Mouse (Mus musculus) spleen, adult 2 months (tissue): ENCODE results near the gene Erich2. TPM values are rescaled to one million over a fixed set of nuclear protein-coding genes. Genes with fewer than 3 reads are reported as not detected.
A peak's percentile ranks its signal among the peaks of the same experiment; 100 is the strongest.

Experiments used
- DNase-seq, 2 experiments: peaks; one replicate each; pipeline versions ENCODE4 v3.0.0 to v3.0.0-alpha.2; 2012 to 2021; ENCODE audit warnings: low spot score in 2 of 2, low read depth in 1 of 2
- H3K27ac ChIP-seq: fragments of 200-500 bp; 2 replicates; pipeline ENCODE4 v1.5.1; 2012; ENCODE audit warnings: low read length, inconsistent platforms; ENCODE audit not compliant: insufficient read depth
- H3K27me3 ChIP-seq: fragments of 200-500 bp; 2 replicates; pipeline ENCODE4 v1.6.1; 2012; ENCODE audit warnings: mild to moderate bottlenecking, moderate library complexity, low read length, inconsistent platforms; ENCODE audit not compliant: control insufficient read depth, insufficient read depth
- H3K36me3 ChIP-seq: fragments of 200-500 bp; 2 replicates; pipeline ENCODE4 v1.6.1; 2012; ENCODE audit warnings: mild to moderate bottlenecking, low read length, inconsistent platforms; ENCODE audit not compliant: control insufficient read depth, insufficient read depth
- H3K4me1 ChIP-seq: fragments of 200-500 bp; 2 replicates; pipeline ENCODE4 v1.6.1; 2011; ENCODE audit warnings: inconsistent platforms; ENCODE audit not compliant: control insufficient read depth, insufficient read depth, insufficient read length
- H3K4me3 ChIP-seq: fragments of 200-500 bp; 2 replicates; pipeline ENCODE4 v1.5.1; 2011; ENCODE audit warnings: mild to moderate bottlenecking, inconsistent platforms; ENCODE audit not compliant: insufficient read depth, insufficient read length; ENCODE audit errors: extremely low read depth
- CTCF ChIP-seq: fragments of 200-500 bp; IDR thresholded peaks from 2 replicates; pipeline ENCODE4 v1.5.1; 2011; ENCODE audit warnings: mild to moderate bottlenecking, inconsistent platforms; ENCODE audit not compliant: insufficient read depth, insufficient read length, insufficient replicate concordance; ENCODE audit errors: extremely low read depth
- POLR2A ChIP-seq: fragments of 200-500 bp; IDR thresholded peaks from 2 replicates; pipeline ENCODE4 v1.6.1; 2011; ENCODE audit warnings: low read depth, low read length, inconsistent platforms
- WGBS: fragments of 180-500 bp; shearing (Covaris S2); methylation state at CpG from one replicate; pipeline ENCODE4 v1.1.7; 2018; 5-methylcytosine and 5-hydroxymethylcytosine counted together
- polyA plus RNA-seq: library from polyadenylated mRNA; depleted of rRNA; stranded (reverse); fragments of >200 nt; gene quantifications from 2 replicates; pipeline ENCODE4 v1.2.3, GENCODE M21; 2012; rRNA removed

Gene Erich2
- polyA plus RNA-seq: 0.13 and 0.21 TPM in 2 replicates

- H3K27ac ChIP-seq: no peak within 1 kb of the TSS
- 26% methylated on average over 10 of the region's 10 CpGs for WGBS
These were observed at the start of gene Erich2 for GRCm38 (mm10) chr2:70508496-70508895. Gene Erich2 (plus strand): TSS chr2:70508819.

GRCm38 (mm10) chr2:70463606-70464005 lies 45.0 kb upstream of the Erich2 start:
- TF ChIP-seq POLR2A: no peak
- no peak for TF ChIP-seq CTCF
- no peak overlapping the region for H3K27ac ChIP-seq
- H3K4me1 ChIP-seq: no peaks in the 10 kb centered on the region
- H3K27me3 ChIP-seq: no peaks in the 10 kb centered on the region; the same call in 1 of the 2 replicates
- 6% methylated on average over 1 of the region's 1 CpGs for WGBS
- no peaks in the 10 kb centered on the region for H3K36me3 ChIP-seq
- DNase-seq: no peak
- no peak overlapping the region for H3K4me3 ChIP-seq

More at GRCm38 (mm10) chr2:70508496-70508895, at the start of gene Erich2:
- Histone ChIP-seq H3K4me1 (peaks cover 7% of the 10 kb centered on the region), H3K36me3 (no peaks in the 10 kb centered on the region), H3K27me3 (peaks cover 8% of the 10 kb centered on the region), H3K4me3 (peak within 1 kb of the TSS; percentile 24)
- no peak for TF ChIP-seq CTCF
- no peak for TF ChIP-seq POLR2A
- no peak for DNase-seq

- Histone ChIP-seq H3K36me3 (no peaks in the 10 kb centered on the region), H3K27me3 (peaks cover 35% of the 10 kb centered on the region), H3K4me1 (peaks cover 17% of the 10 kb centered on the region), H3K27ac (no peak overlapping the region), H3K4me3 (no peak overlapping the region)
- no peak for TF ChIP-seq CTCF
- no peak for TF ChIP-seq POLR2A
- WGBS: 35% methylated on average over 5 of the region's 5 CpGs
- no peak for DNase-seq
These were observed 37.5 kb upstream of the Erich2 start for GRCm38 (mm10) chr2:70471136-70471535.

- Histone ChIP-seq H3K36me3 (no peaks in the 10 kb centered on the region), H3K4me1 (peaks cover 24% of the 10 kb centered on the region), H3K27me3 (peaks cover 42% of the 10 kb centered on the region), H3K4me3 (no peak overlapping the region), H3K27ac (no peak overlapping the region)
- no peak for TF ChIP-seq CTCF
- TF ChIP-seq POLR2A: no peak
- WGBS: 3% methylated on average over 48 of the region's 48 CpGs
- no peak for DNase-seq
These were observed 36.6 kb upstream of the Erich2 start for GRCm38 (mm10) chr2:70471861-70472620.

GRCm38 (mm10) chr2:70497715-70498318 lies 10.8 kb upstream of the Erich2 start:
- no peaks in the 10 kb centered on the region for H3K36me3 ChIP-seq
- DNase-seq: no peak
- no peak overlapping the region for H3K4me3 ChIP-seq
- TF ChIP-seq CTCF: no peak
- no peak overlapping the region for H3K27ac ChIP-seq
- no peaks in the 10 kb centered on the region for H3K27me3 ChIP-seq
- 3% methylated on average over 13 of the region's 13 CpGs for WGBS
- H3K4me1 ChIP-seq: no peaks in the 10 kb centered on the region

DNA sequence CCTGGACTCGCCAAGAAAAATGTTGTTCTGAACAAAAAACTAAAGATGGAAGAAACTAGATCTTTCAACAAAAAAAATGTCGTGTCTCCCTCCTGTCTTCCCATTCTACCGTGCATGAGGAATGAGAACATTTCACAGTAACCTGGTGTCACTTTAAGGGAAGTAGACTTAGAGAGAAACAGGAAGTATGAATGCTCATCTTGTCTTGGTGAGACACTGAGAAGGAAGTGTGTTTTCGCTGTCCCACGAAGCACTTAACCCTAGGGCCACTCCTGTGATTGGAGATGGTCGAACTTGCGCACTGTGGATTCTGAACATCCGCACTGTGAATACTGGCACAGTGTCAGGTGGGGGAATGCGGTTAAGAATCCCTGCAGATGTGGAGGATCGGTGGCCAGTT lies 5.2 kb upstream of the Erich2 start:
- WGBS: 55% methylated on average over 10 of the region's 10 CpGs
- Histone ChIP-seq H3K36me3 (no peaks in the 10 kb centered on the region), H3K4me3 (no peak overlapping the region), H3K4me1 (peaks cover 2% of the 10 kb centered on the region; the same call in 1 of the 2 replicates), H3K27me3 (no peaks in the 10 kb centered on the region), H3K27ac (no peak overlapping the region)
- TF ChIP-seq CTCF (no peak), POLR2A (no peak)
- DNase-seq: no peak

- Histone ChIP-seq H3K36me3 (no peaks in the 10 kb centered on the region), H3K27ac (no peak overlapping the region), H3K27me3 (peaks cover 7% of the 10 kb centered on the region), H3K4me3 (no peak overlapping the region), H3K4me1 (peaks cover 7% of the 10 kb centered on the region)
- TF ChIP-seq POLR2A (no peak), CTCF (no peak)
- no peak for DNase-seq
- 4% methylated on average over 1 of the region's 1 CpGs for WGBS
These were observed 3.4 kb upstream of the Erich2 start for GRCm38 (mm10) chr2:70505229-70505628.
